Mouse (Mus musculus) heart, adult 11 months (tissue): ENCODE results near the gene Plcxd2.

Source experiments
- DNase-seq: peaks from one replicate; pipeline ENCODE4 v3.0.0; 2022

Plcxd2 gene

GRCm38 (mm10) chr16:45984610-45985606 is 25.1 kb downstream of the Plcxd2 start:
- DNase-seq = peak; percentile 91

DNA sequence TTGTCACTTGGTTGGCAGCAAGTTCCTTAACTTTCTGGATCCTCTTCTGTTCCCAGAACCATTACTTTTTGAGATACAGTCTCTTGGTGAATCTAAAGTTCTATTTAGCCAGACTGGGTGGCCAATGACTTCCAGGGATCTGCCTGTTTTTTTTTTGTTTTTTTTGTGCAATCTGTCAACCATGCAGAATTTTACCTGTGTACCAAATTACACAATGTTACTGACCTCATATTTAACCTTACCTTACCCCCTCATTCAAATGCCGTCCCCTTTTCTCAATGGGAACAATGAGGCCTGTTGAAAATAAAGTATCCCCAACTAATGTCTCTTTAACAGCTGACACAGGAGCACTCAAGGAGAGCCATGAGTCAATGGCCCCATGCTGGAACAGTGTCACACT is 33.8 kb downstream of the Plcxd2 start:
- no peak for DNase-seq

- DNase-seq = no peak
Measured at GRCm38 (mm10) chr16:45973959-45974686, 35.9 kb downstream of the Plcxd2 start.

DNA sequence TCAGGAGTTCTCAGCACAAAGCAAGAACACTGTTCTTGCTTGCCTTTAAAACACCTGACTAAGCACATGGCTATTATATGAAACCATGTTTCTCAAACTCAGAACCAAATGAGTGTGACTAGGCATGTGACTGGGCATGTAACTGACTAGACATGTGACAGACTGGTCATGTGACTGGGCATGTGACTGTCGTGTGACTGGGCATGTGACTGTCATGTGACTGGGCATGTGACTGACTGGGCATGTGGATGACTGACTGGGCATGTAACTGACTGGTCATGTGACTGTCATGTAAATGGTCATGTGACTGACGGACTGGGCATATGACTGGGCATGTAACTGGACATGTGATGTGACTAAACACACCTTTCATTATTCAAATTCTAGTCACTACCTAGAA is 39.8 kb downstream of the Plcxd2 start:
- DNase-seq = peak; percentile 58

DNA sequence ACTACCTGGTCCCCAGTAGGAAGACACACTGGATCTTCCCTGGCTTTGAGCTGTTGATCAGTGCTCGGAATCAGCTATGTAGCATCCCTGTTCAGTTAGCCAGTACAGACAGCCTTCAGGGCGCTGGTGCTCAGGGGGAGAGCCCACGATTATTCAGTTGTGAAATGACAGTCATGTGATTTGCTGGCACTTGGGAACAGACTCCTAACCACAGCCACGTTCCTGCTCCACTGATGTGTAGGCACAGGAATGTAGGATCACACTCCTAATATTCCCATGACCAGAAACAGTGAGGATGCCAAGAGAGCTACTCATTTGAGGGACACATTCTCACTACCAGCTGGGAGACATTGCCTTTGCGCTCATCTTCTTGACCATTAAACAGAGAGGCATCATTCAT is 41.3 kb downstream of the Plcxd2 start:
- DNase-seq = peak; percentile 44

- peak; percentile 96 for DNase-seq
Measured at GRCm38 (mm10) chr16:45967471-45967870, 42.5 kb downstream of the Plcxd2 start.

- no peak for DNase-seq
Measured at GRCm38 (mm10) chr16:45966604-45967003, 43.4 kb downstream of the Plcxd2 start.

GRCm38 (mm10) chr16:45964777-45965176 is 45.2 kb downstream of the Plcxd2 start:
- DNase-seq = no peak

DNA sequence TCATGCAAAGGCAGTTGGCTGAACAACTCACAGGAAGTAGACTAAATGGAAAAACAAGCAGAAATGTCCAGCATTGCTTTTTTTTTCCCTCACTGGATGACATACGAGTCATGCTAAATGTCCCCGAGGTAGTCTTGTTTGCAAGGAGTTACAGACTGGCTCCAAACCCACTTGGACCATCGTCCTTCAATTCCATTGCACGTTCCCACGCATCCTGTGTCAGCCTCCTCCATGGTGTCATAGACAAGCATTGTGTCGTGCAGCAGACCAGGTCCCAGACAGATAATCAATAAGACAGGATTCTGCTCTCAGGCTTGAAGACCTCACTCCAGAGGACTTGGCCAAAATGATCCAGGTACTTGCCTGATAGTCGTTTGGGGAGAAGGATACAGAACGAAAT is 46.2 kb downstream of the Plcxd2 start:
- DNase-seq = peak; percentile 92

GRCm38 (mm10) chr16:45963088-45963487 is 46.9 kb downstream of the Plcxd2 start:
- peak; percentile 89 for DNase-seq

- DNase-seq = no peak
Measured at GRCm38 (mm10) chr16:45960978-45961377, 49.0 kb downstream of the Plcxd2 start.

- peak; percentile 23 for DNase-seq
Measured at GRCm38 (mm10) chr16:45956390-45956950, 53.5 kb downstream of the Plcxd2 start.

GRCm38 (mm10) chr16:45953394-45953793 is 56.6 kb downstream of the Plcxd2 start, which contains the start of gene Phldb2:
TSS of gene Phldb2 (minus strand) at chr16:45953598.
- DNase-seq = peak; percentile 12

DNA sequence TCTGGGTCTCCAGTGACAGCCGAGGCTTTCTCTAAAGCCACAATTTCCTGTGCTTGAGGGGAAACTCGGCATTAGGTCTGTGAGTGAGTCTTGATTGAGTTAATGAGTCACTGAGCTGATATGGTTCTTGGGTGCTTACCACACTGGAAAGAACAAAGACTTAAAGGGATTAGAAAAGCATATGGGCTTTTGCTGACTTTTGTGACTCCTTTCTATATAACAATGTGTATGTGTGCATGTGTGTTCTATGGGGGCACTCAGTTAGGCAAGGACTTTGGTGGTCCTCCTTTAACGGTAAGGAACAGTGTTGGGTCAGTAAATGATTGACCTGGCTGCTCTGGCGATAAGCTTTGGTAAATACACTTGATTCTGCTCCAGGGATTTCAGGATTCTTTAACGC is 57.5 kb downstream of the Plcxd2 start:
- no peak for DNase-seq

GRCm38 (mm10) chr16:45952035-45952434 is 58.0 kb downstream of the Plcxd2 start:
- no peak for DNase-seq

- no peak for DNase-seq
Measured at GRCm38 (mm10) chr16:45946335-45946734, 63.7 kb downstream of the Plcxd2 start.

- peak; percentile 23 for DNase-seq
Measured at GRCm38 (mm10) chr16:45945649-45946048, 64.4 kb downstream of the Plcxd2 start.

DNA sequence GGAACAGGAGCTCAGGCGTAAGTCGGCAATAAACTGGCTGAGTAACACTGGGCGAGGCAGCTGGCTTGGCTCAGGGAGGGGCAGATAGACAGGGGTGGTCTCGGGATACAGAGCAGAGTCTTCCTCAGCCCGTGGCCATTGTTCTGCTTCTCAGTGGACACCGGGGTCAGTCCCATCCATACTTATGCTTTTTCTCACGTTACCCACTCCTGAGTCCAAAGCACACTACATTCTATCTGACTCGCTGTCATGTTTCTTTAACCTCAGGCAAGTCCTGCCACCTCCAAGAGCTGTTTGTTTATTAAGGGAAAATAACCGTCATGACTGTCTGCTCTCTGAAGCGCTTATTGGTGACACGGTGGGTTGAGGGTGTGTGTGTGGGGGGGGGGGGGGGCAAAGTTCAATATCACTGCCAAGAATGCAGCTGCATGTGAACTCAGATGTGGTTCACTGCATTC is 64.8 kb downstream of the Plcxd2 start:
- DNase-seq = peak; percentile 75

DNA sequence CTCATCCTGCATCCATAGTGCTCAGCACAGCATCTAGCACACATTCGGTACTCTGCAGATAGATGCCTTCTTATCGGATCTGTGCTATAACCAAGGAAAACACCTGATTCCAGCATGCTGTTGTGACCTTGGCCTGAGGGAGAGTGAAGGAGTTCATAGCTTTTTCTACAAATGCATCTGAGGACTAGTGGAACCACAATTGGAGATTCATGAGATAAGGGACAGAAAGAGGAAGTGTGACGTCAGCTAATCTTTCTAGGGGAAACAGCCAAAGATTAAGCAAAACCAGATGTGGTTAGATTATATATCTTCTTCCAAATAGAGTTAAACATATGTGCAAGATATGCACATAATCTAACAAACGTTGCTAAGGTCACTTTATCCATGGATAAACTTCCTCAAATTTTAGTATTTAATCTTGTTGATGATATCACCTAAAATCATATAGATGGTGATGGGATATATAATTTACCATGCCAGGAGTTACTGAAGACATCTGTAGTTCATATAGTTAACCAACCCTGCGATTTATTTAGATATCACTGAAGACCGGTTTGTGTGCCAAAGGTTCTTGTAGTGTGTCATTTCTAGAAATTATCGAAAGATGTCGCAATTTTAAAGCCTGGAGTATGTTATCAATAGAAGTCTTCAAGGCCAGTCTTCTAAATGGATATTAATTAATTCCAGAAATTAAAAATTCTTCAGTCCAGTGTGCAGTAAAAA is 67.7 kb downstream of the Plcxd2 start:
- peak; percentile 64 for DNase-seq

DNA sequence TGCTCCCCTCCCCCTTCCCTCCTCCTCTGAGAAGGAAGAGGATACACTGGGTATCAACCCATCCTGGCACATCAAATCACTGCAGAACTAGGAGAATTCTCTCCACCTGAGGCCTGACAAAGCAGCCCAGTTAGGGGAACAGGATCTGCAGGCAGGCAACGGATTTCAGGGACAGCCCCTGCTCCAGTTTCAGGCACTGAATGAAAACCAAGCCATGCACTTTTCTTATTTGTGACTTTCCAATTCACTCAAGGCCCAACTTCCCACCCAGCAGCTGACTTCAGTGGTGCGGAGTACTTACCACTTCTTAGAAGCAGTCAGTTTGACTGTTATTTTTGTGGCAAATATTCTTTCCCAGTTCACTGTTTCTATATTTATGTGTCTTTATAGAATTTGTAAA is 69.3 kb downstream of the Plcxd2 start:
- peak; percentile 78 for DNase-seq

DNA sequence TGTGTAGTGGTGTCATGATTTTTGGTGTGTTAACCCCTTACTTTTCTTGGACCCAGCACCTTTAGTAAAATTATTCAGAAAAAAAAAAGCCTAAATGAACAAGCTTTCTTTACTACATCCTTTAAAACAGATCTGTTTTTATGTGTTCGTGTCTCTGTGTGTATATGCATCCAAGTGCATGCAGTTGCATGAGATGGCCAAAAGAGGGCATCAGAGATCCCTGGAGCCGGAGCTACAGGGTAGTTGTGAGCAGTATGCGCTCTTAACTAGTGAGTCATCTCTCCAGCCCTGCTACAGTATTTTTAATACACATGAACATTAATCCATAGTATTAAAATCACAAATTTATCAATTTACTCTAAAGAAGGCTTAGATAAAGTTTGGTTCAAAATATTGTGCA is 70.6 kb downstream of the Plcxd2 start:
- DNase-seq = no peak

- no peak for DNase-seq
Measured at GRCm38 (mm10) chr16:45937381-45937780, 72.6 kb downstream of the Plcxd2 start.

DNA sequence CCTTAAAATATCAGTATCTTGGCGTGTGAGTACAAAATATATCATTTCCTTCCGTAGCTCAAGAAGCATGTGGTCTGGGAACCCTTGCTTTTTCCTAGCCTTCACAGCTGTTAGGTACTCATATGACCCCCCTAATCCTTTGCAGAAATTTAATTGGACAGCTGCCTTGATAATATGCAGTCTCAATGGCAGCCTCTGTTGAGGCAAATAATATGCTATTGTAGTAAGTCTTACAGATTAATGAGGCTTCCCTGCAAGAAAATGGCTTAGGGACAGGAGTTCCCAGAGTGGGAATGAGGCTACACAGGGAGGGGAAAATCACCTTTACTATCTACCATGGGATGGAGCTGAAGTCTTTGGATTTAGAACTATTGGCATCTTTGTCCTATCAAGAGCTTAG is 73.5 kb downstream of the Plcxd2 start:
- no peak for DNase-seq
